Mouse (Mus musculus) stomach, embryonic 15.5 days (tissue): ENCODE measurements around the gene Mpdz. TPM values are rescaled to one million over a fixed set of nuclear protein-coding genes. Genes with fewer than 3 reads are reported as not detected.

ENCODE experiments used
- ATAC-seq: fragments of 200-750 bp; cut with Nextera tagmentation; 2 replicates; pipeline ENCODE4 v1.8.0; 2017; ENCODE audit warnings: low read depth, moderate number of reproducible peaks, moderate TSS enrichment; ENCODE audit not compliant: insufficient read depth, low FRiP score
- H3K27ac ChIP-seq: fragments of 300-500 bp; sonication (generic); 2 replicates; pipeline ENCODE4 v1.5.1; 2015; ENCODE audit warnings: mild to moderate bottlenecking, inconsistent platforms
- H3K27me3 ChIP-seq: fragments of 300-500 bp; sonication (generic); replicated peaks from 2 replicates; pipeline ENCODE4 v1.6.1; 2015; ENCODE audit warnings: inconsistent platforms
- H3K36me3 ChIP-seq: fragments of 300-500 bp; sonication (generic); 2 replicates; pipeline ENCODE4 v1.6.1; 2015; ENCODE audit warnings: inconsistent platforms
- H3K4me1 ChIP-seq: fragments of 300-500 bp; sonication (generic); 2 replicates; pipeline ENCODE4 v1.6.1; 2015; ENCODE audit warnings: inconsistent platforms
- H3K4me2 ChIP-seq: fragments of 300-500 bp; sonication (generic); 2 replicates; pipeline ENCODE4 v1.6.1; 2015; ENCODE audit warnings: mild to moderate bottlenecking, inconsistent platforms
- H3K4me3 ChIP-seq: fragments of 300-500 bp; sonication (generic); replicated peaks from 2 replicates; pipeline ENCODE4 v1.5.1; 2015; ENCODE audit warnings: inconsistent platforms
- H3K9ac ChIP-seq: fragments of 300-500 bp; sonication (generic); 2 replicates; pipeline ENCODE4 v1.6.1; 2015; ENCODE audit warnings: inconsistent platforms
- H3K9me3 ChIP-seq: fragments of 300-500 bp; sonication (generic); 2 replicates; pipeline ENCODE4 v1.6.1; 2016; ENCODE audit warnings: inconsistent platforms
- WGBS: fragments of 180-500 bp; shearing (Covaris S2); methylation state at CpG from one replicate; pipeline ENCODE4 v1.1.7; 2015; 5-methylcytosine and 5-hydroxymethylcytosine counted together
- polyA plus RNA-seq: library from polyadenylated mRNA; unstranded; fragments of >200 nt; fragmentation: Nextera tagmentation; extraction: Ambion mirVana; gene quantifications from 2 replicates; pipeline ENCODE4 v1.2.1, GENCODE M21; 2015

Mpdz gene
- polyA plus RNA-seq, 1 experiment from 2014 or later: 21.0 TPM

DNA sequence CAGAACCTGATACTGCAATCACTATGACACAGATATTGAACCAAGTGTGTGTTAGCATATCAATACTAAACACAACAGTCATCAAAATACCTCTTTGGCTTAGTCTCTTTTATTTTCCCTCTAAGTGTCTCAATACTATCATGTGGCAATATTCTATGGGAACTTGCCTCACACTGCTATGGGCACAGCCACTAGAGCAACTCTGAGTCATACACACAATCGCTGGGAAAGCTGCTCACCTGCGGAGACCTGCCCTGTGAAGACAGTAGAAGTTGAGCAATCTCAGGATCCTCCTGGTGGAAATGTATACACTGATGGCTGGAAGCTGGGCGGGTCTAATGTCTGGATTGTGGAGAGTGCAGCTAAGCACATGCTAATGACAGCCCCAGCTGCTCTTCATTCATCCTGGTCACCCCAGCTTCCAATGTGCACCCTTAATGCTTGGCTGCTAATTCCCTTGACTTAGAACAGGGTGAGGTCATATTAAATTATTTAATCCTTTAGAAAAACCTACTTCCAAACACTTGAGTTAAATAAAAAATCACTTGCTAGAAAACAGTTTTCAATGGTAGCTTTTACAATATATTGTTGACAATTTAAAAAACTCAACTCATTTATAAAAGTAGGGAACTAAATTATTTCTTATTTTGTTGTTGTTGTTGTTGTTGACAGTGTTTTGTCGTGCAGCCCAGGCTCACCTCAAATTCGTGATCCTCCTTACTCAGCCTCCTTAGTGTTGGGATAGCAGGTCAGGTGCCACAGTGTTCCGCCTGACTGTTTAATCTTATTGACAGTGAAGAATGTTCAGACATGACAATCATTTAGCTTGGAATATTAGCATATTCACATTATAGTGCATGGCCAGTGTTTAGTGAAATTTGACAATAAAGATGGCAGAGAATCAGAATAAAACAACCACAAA lies 189.5 kb downstream of the Mpdz start:
- Histone ChIP-seq H3K4me2 (no peak overlapping the region), H3K9ac (no peak overlapping the region), H3K36me3 (no peaks in the 10 kb centered on the region), H3K9me3 (no peaks in the 10 kb centered on the region), H3K27me3 (no peaks in the 10 kb centered on the region), H3K4me3 (no peak overlapping the region), H3K27ac (no peak overlapping the region), H3K4me1 (no peaks in the 10 kb centered on the region)
- peak; percentile 50; the same call in 1 of the 2 replicates for ATAC-seq
- WGBS: 72% methylated on average over 6 of the region's 6 CpGs

GRCm38 (mm10) chr4:81252334-81252733 lies 190.3 kb downstream of the Mpdz start:
- 88% methylated on average over 1 of the region's 1 CpGs for whole genome bisulfite sequencing
- ATAC-seq: no peak
- no peaks in the 10 kb centered on the region for H3K27me3 ChIP-seq

GRCm38 (mm10) chr4:81251934-81252333 lies 190.7 kb downstream of the Mpdz start:
- H3K4me2 ChIP-seq: no peak overlapping the region
- H3K9me3 ChIP-seq: no peaks in the 10 kb centered on the region
- H3K27me3 ChIP-seq: no peaks in the 10 kb centered on the region
- ATAC-seq: no peak
- 8% methylated on average over 5 of the region's 5 CpGs for WGBS
- H3K9ac ChIP-seq: no peak overlapping the region
- H3K4me1 ChIP-seq: no peaks in the 10 kb centered on the region
- H3K4me3 ChIP-seq: no peak overlapping the region
- H3K36me3 ChIP-seq: no peaks in the 10 kb centered on the region
- no peak overlapping the region for H3K27ac ChIP-seq

More at GRCm38 (mm10) chr4:81252334-81252733, 190.3 kb downstream of the Mpdz start:
- H3K9me3 ChIP-seq: no peaks in the 10 kb centered on the region
- no peak overlapping the region for H3K4me3 ChIP-seq
- no peak overlapping the region for H3K9ac ChIP-seq
- no peak overlapping the region for H3K4me2 ChIP-seq
- no peaks in the 10 kb centered on the region for H3K4me1 ChIP-seq
- H3K36me3 ChIP-seq: no peaks in the 10 kb centered on the region
- H3K27ac ChIP-seq: no peak overlapping the region

GRCm38 (mm10) chr4:81249245-81249644 lies 193.4 kb downstream of the Mpdz start:
- H3K4me3 ChIP-seq: no peak overlapping the region
- H3K9ac ChIP-seq: no peak overlapping the region
- WGBS: 34% methylated on average over 2 of the region's 2 CpGs
- no peaks in the 10 kb centered on the region for H3K9me3 ChIP-seq
- H3K36me3 ChIP-seq: no peaks in the 10 kb centered on the region
- no peak overlapping the region for H3K27ac ChIP-seq
- no peaks in the 10 kb centered on the region for H3K4me1 ChIP-seq
- no peaks in the 10 kb centered on the region for H3K27me3 ChIP-seq
- 0 out of 2 replicates have a peak, but pooled peaks have one; percentile 58 for ATAC-seq
- no peak overlapping the region for H3K4me2 ChIP-seq

- Histone ChIP-seq H3K4me2 (no peak overlapping the region), H3K27me3 (no peaks in the 10 kb centered on the region), H3K4me1 (no peaks in the 10 kb centered on the region), H3K9me3 (no peaks in the 10 kb centered on the region), H3K36me3 (no peaks in the 10 kb centered on the region), H3K9ac (no peak overlapping the region), H3K27ac (no peak overlapping the region), H3K4me3 (no peak overlapping the region)
- ATAC-seq: no peak; the same call in 1 of the 2 replicates
- 61% methylated on average over 5 of the region's 5 CpGs for WGBS
Measured at GRCm38 (mm10) chr4:81236227-81236626, 206.4 kb downstream of the Mpdz start.
